Mouse (Mus musculus): ENCODE data around the gene Ascc3.
A peak's percentile ranks its signal among the peaks of the same experiment; 100 is the strongest.

Ascc3 gene

DNA sequence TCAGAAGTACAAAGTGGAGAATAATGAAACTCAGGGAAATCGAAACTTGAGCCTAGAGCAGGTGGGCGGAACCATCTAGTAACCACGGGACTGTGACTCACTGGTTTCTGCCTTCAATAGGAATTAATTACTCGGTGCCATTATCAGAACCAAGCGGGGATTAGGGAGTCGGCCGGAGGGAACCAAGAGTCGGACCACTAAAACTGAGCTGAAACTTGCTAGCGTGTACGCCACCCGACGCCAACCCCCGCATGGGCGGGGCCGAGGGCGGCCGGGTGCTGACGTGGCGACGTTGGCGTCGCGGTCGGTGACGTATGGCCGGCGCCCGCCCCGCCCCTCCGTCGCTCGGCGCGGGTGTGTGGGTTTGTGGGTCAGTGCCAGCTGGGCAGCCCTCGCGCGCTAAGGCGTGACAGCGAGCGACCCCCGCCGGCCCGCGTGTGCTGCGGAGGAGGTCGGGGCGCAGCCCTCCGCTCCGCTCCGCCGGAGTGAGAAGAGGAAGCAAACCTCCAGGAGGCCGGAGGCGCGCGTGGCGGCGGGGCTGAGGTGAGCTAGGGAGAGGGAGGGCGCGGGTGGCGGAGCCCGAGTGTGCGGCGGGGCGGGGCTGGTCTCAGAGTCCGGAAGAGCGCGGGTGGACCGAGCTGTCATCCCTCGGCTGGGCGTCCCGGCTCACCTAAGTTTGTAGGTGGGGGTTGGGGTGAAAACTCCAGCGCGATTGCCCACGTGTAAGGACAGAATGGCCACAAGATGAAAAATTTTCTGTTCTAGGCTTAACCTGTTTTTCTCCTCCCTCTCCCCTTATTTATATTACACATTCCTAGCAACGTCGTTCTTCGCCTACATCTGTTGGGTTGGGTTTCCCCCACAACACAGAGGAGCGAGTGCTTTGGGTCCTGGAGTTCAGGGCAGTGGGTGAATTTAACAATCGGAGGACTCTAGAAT is at the start of gene Ascc3:
Ascc3 (plus strand) TSS at position 315 of the 939 bp plus-strand sequence.
- peak; percentile 94 for DNase-seq (ENCODE audit: low read depth)

DNA sequence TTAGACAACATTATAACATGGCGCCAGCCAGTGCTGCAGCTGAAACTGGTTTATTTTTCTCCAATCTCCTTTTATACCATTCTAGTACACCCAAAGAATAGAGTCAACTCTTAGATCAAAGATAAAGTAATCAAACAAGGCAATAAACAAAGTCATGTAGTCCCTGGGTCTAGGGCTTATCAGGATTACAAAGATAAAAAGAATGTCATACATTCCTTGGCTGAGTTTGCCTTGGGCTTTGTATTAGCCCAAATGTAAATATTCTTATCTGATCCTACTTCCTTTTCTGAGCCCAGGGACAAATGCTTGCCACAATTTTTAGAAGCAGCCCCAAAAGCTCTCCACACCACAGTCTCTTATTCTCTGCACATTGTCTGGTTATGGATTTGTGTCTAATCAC is 7.7 kb upstream of the Ascc3 start:
- peak; percentile 51 for DNase-seq (ENCODE audit: low read depth)

DNA sequence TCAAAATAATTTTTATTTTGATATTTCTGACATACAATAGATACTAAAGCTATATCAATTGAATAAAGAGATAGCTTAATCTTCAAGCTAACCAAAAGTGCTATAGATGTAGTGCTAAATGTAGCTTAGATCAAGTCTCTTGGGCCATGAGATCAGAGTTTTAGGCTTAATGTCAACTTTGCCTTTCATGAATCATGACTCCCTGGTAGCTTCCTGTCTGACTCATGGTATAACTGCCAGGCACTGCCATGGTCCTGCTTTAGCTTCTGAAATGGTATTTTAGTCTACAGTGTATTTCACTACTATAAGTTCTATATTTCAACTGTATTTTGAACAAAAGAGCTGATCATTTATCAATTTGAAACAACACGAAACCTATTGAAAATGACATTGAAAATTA is 5.9 kb upstream of the Ascc3 start:
- peak; percentile 83 for DNase-seq (ENCODE audit: low read depth)

DNA sequence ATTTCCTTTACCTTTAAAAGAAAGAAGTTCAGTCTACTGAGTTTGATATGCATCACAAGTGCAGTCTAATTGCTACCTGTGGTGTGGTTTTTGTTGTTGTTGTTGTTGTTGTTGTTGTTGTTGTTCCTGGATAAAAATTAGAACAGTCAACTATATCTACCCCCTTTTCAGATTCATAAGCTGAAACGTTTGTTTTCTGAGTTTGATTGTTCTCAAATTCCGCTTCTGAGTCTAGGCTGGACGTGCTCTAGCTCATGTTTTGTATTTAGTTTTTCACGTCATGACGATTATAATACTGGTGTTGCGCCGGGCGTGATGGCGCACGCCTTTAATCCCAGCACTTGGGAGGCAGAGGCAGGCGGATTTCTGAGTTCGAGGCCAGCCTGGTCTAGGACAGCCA is 902 bp downstream of the Ascc3 start:
- peak; percentile 45 for DNase-seq (ENCODE audit: low read depth)

DNA sequence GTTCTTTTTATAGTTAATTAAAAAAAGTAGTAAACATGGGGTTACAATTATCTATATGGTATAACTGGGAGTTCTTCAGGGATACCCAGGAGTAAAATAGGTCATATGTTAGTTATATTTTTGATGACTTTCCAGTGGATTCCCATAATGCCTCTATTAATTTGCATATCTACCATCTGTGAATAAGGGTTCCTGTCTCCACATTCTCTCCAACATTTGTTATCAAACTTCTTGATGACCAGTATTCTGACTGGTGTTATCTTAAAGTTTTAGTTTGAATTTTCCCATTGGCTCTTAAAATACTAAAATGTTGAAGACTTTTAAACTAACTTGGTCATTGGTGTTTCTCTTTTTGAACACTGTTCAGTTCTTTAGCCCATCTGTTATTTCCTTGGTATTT is 2.9 kb downstream of the Ascc3 start:
- no peak for DNase-seq (ENCODE audit: low read depth)

DNA sequence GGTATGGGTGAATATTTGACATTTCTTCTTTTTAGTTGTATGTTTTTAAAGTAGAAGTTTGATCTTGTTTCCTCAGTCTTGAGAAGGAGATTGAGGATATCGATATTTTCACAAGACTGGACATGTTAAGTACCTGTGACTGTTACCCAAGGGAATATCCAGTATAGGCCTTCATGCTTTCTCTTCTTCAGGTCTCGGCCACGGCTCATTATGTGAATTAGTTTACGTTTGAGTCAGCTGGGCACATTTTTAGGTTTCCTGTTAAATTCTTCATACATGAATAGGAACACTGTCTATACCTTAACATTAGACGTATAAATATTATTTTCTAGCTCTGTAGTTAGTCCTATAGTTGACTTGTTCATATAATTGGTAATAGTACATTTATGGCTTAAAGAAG is 12.4 kb downstream of the Ascc3 start:
- DNase-seq (ENCODE audit: low read depth) = no peak

DNA sequence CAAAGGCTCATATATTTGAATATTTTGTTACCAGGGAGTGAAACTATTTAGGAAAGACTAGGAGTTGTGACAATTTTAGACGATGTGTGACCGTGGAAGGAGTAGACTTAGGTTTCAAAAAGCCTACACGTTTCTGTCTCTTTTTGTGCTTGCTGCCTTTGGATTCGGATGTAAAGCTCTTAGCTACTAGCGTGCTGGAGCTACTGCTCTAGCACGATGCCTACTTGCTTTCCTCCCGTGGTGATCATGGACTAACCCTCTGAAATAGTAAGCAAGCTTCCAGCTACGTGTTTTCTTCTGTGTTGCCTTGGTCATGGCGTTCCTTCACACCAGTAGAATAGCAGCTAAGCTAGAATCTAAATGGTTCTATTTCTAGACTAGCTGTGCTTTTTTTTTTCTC is 21.4 kb downstream of the Ascc3 start:
- DNase-seq (ENCODE audit: low read depth) = no peak

DNA sequence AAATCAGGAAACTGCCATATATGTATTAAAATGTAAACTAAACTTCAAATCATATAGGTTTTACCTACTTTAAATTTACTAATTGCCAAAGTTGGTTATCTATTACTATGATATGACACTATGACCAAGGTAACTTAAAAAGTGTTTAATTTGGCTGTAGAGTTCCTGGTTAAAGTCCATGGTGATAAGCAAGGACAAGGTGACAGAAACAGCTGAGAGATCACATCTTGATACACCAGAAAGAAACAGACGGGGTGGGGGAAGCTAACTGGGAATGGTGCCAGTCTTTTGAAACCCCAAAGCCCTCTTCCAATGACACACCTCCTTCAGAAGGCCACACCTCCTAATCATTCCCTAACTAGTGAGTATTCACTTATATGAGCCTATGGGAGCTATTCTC is 33.4 kb downstream of the Ascc3 start:
- DNase-seq (ENCODE audit: low read depth) = no peak

DNA sequence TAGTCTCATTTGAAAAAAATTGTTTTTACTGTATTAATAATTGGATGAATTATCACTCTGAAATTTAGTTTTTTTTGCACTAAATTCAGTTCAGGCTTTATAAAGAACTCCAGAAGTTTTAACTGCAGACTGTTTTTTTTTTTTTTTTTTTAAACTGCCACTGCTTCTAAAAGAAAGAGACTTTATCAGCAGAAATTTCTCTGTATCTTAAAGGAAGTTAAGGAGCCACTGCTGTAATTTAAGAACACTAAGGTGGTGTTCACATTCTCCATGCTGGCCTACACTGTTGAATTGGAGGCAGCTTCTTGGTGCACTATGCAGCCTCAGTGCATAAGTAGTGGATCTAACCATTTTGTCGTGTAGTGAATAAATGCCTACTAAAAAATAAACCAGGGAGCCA is 47.1 kb downstream of the Ascc3 start:
- no peak for DNase-seq (ENCODE audit: low read depth)

DNA sequence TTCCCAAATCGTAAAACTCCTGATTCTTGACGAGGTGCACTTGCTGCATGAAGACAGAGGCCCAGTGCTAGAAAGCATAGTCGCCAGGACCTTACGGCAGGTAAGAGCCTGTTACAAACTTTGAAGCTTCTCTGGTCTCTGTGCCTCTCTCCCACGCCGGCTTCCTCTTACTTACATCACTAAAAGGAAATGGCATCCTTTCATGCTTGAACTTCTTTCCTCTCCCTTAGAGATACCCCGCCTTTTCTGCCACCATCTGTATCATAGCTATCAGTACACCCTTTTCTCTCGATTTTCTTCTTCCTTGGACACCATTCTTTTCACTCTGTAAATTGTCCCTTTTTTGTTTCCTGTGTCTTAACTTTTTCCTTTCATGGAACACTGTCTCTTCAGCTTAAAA is 58.1 kb downstream of the Ascc3 start:
- no peak for DNase-seq (ENCODE audit: low read depth)

DNA sequence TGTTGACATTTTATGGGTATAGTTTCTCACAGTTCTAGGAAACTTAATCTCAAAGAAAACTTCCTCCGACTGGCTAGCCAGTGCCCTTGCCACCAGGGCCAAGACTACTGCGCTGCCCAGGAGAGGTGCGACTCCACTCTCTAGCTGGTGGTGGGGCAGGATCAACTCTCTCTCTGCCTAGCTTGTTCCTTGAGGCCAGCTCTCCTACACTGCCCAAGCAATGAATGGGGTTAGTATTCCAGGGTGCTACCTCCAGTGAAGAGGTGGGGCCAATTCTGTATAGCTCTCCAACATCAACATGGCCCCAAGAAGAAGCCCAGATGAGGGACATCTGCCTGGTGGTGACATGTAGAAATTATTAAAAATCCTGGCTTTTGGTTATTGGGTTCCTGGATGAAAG is 61.1 kb downstream of the Ascc3 start:
- DNase-seq (ENCODE audit: low read depth) = no peak

DNA sequence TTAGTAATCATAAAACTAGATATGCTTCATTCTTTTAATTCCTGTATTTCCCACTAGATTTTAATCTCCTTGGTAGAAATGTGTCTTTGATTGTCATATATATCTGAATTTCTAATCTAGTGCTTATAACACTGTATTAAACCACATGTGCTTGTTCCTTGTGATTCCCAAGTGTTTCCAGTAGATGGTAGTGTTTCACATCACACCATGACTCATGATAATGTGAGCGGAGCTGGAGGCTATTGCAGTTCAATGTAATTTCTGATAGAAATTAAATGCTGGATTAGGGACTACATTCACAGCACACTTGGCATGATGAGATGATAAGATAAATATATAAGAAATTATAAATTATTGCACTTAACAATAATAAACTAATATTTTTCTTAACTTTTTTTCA is 64.9 kb downstream of the Ascc3 start:
- peak; percentile 77 for DNase-seq (ENCODE audit: low read depth)

DNA sequence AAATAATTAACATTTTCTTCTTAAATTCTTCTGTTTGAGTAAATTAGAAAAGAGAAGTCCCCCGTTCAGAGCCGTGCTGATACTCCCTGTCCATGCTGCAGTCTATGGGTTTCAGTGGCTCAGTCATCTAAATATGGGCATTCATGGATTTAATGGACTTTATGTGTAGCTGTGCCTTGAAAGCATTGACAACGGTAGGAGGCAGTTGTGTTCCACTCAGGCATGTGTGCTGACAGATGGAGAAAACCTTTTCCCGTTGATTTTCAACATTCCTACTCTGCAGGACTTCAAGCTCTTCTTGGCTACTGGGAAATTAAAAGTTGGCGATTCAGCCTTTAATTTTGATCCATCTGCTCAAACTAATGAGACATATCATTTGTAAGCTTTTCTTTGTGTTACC is 79.0 kb downstream of the Ascc3 start:
- DNase-seq (ENCODE audit: low read depth) = no peak

DNA sequence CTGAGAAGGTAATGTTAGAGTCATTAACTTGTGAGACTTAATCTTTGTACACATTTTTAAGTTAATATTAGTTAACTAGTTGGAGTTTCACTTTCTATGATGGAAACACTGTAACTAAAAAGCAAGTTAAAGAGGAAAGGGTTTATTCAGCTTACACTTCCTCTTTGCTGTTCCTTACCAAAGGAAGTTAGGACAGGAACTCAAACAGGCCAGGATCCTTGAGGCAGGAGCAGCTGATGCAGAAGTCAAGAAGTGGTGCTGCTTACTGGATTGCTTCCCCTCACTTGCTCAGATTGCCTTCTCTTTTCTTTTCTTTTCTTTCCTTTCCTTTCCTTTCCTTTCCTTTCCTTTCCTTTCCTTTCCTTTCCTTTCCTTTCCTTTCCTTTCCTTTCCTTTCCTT is 97.9 kb downstream of the Ascc3 start:
- no peak for DNase-seq (ENCODE audit: low read depth)

DNA sequence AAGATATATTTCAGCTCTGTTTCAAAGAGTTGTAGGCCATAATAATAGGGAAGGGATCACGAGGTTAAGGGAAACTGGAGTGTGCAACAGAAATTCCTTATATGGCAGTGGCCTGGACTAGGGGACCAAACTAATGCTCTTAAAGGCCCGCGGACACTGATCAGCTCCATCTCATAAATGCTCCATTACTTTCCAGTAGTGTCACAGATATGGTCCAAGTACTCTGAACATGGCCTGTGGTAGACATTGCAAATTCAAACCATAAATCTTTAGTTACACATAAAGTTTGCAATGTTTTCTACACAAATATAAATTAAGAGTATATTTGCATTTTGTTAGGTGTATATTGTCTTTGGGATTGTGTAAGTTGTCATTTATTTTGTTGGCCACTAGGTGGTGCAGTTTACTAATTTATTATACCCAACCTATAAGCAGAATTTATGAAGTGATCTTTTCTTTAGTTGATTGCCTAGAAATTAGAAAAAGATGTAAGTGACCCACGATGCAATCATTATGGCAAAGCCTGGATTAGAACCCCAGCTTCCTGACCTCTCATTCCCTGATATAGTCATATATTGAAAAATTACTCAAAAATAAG is 106.5 kb downstream of the Ascc3 start:
- peak; percentile 76 for DNase-seq (ENCODE audit: low read depth)

DNA sequence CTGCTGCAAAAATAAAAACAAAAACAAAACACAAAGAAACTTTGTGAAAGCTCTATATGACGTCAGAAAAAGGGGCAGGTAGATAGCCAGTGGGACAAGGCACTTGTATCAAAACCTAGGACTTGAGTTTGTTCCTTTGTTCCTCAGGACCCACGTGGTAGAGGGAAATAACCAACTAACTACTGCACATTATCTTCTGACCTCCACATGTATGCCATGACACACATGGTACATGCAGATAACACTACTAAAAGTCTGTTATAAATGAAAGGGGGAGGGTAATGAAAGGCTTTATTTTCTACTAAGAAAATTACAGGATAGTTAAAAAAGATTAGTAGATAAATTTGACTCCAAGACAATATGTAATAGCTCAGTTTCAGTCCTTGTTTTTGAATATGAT is 109.3 kb downstream of the Ascc3 start:
- no peak for DNase-seq (ENCODE audit: low read depth)

DNA sequence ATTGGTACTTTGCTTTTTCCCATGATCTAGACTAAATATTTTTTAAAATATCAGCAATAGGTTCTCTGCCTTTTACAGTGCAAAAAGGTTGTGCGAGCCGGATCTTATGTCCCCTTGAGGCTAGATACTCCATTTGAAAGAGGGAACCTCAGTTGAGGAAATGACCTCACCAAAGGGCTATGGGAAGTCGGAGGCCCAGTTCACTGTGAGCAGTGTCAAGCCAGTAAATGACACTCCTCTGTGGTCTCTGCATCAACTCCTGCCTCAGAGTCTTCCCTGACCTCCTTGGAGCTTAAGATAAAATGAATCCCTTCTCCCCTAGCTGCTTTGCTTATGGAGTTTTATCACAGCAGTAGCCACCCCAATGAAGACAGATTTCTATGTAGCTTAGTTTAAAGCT is 109.9 kb downstream of the Ascc3 start:
- DNase-seq (ENCODE audit: low read depth) = peak; percentile 48

DNA sequence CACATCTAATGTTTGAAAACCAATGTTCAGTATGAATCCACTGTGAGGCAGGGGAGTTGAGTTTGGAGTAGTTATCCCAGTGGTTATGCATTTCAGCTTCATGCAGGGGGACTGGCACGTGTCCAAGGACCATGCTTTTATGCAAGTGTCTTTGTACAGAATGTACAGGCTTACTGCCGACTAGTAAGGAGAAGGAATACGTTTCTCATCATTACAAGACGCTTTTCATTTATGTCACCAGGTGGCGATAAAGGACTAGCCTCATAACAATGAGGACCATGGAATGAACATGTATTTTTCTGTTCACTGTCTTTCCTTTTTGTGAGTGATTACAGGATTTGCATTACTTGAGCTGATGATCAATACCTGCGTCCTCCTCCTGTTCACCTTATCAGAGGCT is 111.7 kb downstream of the Ascc3 start:
- DNase-seq (ENCODE audit: low read depth) = peak; percentile 86

DNA sequence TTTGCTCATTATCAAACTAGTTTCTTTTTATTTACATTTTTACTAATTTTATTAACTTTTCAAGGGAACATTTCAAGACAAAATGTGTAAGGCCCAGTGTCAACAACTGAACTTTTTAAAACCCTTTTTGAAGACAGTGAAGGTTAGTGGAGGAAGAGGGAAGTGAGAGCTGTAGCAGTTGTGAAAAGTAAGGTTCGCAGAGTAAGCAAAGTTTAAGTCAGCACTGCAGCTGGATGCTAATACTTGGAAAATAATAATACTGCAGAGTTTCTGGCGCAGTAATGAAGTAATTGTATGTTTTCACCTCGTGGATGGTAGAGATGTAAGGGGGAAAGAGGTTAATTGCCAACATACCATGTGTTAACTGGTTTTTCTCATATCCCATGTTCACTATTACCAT is 112.4 kb downstream of the Ascc3 start:
- no peak for DNase-seq (ENCODE audit: low read depth)

DNA sequence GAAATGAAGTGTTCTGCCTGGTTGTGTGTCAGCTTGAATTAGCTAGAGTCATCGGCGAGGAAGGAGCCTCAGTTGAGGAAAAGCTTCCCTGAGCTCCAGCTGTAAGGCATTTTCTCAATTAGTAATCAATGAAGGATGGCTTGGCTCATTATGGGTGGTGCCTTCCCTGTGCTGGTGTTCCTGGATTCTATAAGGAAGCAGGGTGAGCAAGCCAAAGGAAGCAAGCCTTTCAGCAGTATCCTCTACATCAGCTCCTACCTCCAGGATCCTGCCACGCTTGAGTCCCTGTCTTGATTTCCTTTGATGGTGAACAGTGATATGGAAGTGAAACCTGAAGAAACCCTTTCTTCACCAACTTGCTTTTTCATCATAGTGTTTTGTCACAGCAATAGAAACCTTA is 118.8 kb downstream of the Ascc3 start:
- DNase-seq (ENCODE audit: low read depth) = no peak

DNA sequence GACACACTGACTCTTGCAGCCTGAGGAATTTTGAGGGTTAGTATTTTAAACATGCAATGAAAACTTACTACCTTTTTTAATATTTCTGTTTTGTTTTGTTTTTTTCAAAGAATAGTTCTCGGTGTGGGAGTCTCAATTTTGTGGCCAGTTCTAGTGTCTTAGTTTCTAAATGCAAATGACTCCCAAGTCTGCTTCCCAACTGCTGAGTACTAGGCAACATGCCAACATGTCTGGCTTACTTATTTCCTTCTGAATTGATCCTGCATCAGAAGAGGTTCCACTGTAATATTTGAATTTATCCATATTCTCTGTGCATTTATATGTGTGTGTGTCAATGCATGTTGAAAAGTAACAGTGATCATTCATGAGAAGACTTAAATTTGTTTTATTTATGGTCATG is 119.3 kb downstream of the Ascc3 start:
- DNase-seq (ENCODE audit: low read depth) = no peak

DNA sequence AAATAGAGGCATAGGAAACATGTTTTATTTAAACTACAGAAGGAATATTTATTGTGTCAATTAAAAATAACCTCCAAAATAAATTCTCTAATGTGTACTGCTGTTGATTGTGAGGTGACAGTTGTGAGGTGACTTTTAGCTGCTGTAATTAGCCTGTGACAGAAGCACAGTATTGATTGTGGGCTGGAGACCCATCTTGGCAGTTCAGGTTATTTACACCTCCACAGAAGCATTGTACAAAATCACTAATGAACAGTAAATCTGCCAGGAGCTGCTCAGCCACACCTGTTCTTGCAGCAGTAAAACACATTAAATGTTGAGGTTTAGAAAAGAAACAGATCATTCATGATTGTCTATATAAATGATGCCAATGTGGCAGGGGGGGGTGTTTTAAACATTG is 141.0 kb downstream of the Ascc3 start:
- no peak for DNase-seq (ENCODE audit: low read depth)

DNA sequence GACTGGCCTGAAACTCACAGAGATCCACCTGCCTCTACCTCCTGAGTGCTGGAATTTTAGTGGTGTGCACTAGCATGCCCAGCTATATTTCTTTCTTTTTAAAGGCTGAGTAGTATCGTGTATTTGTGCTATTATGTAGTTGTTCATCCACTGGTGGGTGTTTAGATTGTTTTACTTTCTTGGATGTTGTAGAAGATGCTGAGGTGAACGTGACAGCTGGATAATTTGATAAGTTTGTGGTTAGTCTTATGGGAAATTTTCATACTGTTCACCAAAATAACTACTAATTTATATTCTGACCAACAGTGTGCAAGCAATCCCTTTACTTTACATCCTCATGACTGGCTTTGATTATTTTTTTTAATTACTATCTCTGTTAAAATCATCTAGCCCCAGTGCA is 169.6 kb downstream of the Ascc3 start:
- peak; percentile 10 for DNase-seq (ENCODE audit: low read depth)

DNA sequence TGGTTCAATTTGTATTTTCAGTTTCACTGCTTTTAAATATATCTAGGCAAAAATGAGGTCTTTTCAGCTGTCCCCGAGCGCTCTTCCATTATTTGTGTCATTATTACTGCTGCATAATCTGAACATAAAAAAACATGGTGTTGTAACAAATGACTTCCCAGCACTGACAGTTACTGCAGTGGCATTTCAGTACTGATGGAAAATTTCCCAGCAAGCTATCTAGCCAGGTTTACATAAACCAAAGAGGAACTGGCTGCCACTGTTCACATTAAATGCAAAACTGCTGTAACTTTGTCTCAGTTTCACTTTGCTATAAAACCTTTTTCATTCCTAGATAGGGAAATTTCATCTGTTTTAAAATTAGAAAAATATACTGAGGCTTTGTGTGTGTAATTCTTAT is 170.5 kb downstream of the Ascc3 start:
- peak; percentile 72 for DNase-seq (ENCODE audit: low read depth)
